Mouse (Mus musculus): ENCODE measurements around the gene Mc1r. TPM values are rescaled to one million over a fixed set of nuclear protein-coding genes. Genes with fewer than 3 reads are reported as not detected.
"Not testable (repeated sequence)": the region's sequence is repeated elsewhere in the genome, so short reads cannot be mapped to it uniquely, and the experiment has no call there.

Gene Mc1r
- polyA plus RNA-seq, 1 experiment from 2014 or later = 0.11 TPM

GRCm38 (mm10) chr8:123433241-123433974, 26.5 kb downstream of the Mc1r start:
- not testable (repeated sequence) for H3K4me1 ChIP-seq (ENCODE audit: control insufficient read depth, insufficient read depth, low read length); H3K36me3 ChIP-seq (ENCODE audit: control insufficient read depth, insufficient read depth, low read length); H3K27me3 ChIP-seq (replicated peaks; ENCODE audit: control insufficient read depth, insufficient read depth, low read length); DNase-seq (ENCODE audit: low spot score); H3K9ac ChIP-seq (ENCODE audit: low read length); ATAC-seq; H3K4me3 ChIP-seq (ENCODE audit: low read depth, low read length); H3K4me2 ChIP-seq (ENCODE audit: low read length); H3K27ac ChIP-seq (ENCODE audit: low read depth, low read length)
- H3K9me3 ChIP-seq (replicated peaks; ENCODE audit: control insufficient read depth, low read length) = peaks cover 19% of the 10 kb centered on the region
- WGBS = 98% methylated on average over 44 of the region's 47 CpGs

- H3K27ac ChIP-seq (ENCODE audit: low read depth, low read length) = no peak overlapping the region
- no peaks in the 10 kb centered on the region for H3K9me3 ChIP-seq (replicated peaks; ENCODE audit: control insufficient read depth, low read length)
- H3K27me3 ChIP-seq (replicated peaks; ENCODE audit: control insufficient read depth, insufficient read depth, low read length) = no peaks in the 10 kb centered on the region
- no peak overlapping the region for H3K9ac ChIP-seq (ENCODE audit: low read length)
- peaks cover 5% of the 10 kb centered on the region for H3K4me1 ChIP-seq (ENCODE audit: control insufficient read depth, insufficient read depth, low read length)
- DNase-seq (ENCODE audit: low spot score) (no peak), ATAC-seq (no peak)
- H3K4me2 ChIP-seq (ENCODE audit: low read length) = no peak overlapping the region
- WGBS = 97% methylated on average over 2 of the region's 2 CpGs
- no peak overlapping the region for H3K4me3 ChIP-seq (ENCODE audit: low read depth, low read length)
- 0 out of 2 replicates have a peak, but pooled peaks cover 3% of the 10 kb centered on the region for H3K36me3 ChIP-seq (ENCODE audit: control insufficient read depth, insufficient read depth, low read length)
These were observed 34.9 kb downstream of the Mc1r start for GRCm38 (mm10) chr8:123441788-123442187.

- ATAC-seq (0 out of 2 replicates have a peak, but pooled peaks have one; percentile 18), DNase-seq (ENCODE audit: low spot score) (no peak)
- 82% methylated on average over 5 of the region's 5 CpGs for WGBS
- H3K4me3 ChIP-seq (ENCODE audit: low read depth, low read length) = peak overlapping the region; percentile 67; the same call in 1 of the 2 replicates
- 0 out of 2 replicates have a peak, but pooled peaks cover 6% of the 10 kb centered on the region for H3K36me3 ChIP-seq (ENCODE audit: control insufficient read depth, insufficient read depth, low read length)
- H3K9ac ChIP-seq (ENCODE audit: low read length) = peak overlapping the region; percentile 84
- no peaks in the 10 kb centered on the region for H3K9me3 ChIP-seq (replicated peaks; ENCODE audit: control insufficient read depth, low read length)
- H3K4me1 ChIP-seq (ENCODE audit: control insufficient read depth, insufficient read depth, low read length) = peaks cover 5% of the 10 kb centered on the region
- no peak overlapping the region for H3K27ac ChIP-seq (ENCODE audit: low read depth, low read length)
- no peaks in the 10 kb centered on the region for H3K27me3 ChIP-seq (replicated peaks; ENCODE audit: control insufficient read depth, insufficient read depth, low read length)
- peak overlapping the region; percentile 56 for H3K4me2 ChIP-seq (ENCODE audit: low read length)
These were observed 35.4 kb downstream of the Mc1r start for GRCm38 (mm10) chr8:123442351-123442750.

- Histone ChIP-seq H3K4me2 (ENCODE audit: low read length) (peak overlapping the region; percentile 56), H3K9me3 (replicated peaks; ENCODE audit: control insufficient read depth, low read length) (no peaks in the 10 kb centered on the region), H3K4me3 (ENCODE audit: low read depth, low read length) (peak overlapping the region; percentile 67), H3K9ac (ENCODE audit: low read length) (peak overlapping the region; percentile 84), H3K36me3 (ENCODE audit: control insufficient read depth, insufficient read depth, low read length) (0 out of 2 replicates have a peak, but pooled peaks cover 6% of the 10 kb centered on the region), H3K4me1 (ENCODE audit: control insufficient read depth, insufficient read depth, low read length) (peaks cover 5% of the 10 kb centered on the region), H3K27me3 (replicated peaks; ENCODE audit: control insufficient read depth, insufficient read depth, low read length) (no peaks in the 10 kb centered on the region), H3K27ac (ENCODE audit: low read depth, low read length) (0 out of 2 replicates have a peak overlapping the region, but pooled peaks have one; percentile 44)
- peak; percentile 94 for ATAC-seq
- under 1% methylated on average over 41 of the region's 41 CpGs for WGBS
- DNase-seq (ENCODE audit: low spot score) = peak; percentile 90
These were observed 36.1 kb downstream of the Mc1r start for GRCm38 (mm10) chr8:123442871-123443575.

GRCm38 (mm10) chr8:123443576-123443921, 36.6 kb downstream of the Mc1r start:
- no peak for ATAC-seq
- Histone ChIP-seq H3K9me3 (replicated peaks; ENCODE audit: control insufficient read depth, low read length) (no peaks in the 10 kb centered on the region), H3K27ac (ENCODE audit: low read depth, low read length) (no peak overlapping the region), H3K4me1 (ENCODE audit: control insufficient read depth, insufficient read depth, low read length) (peaks cover 5% of the 10 kb centered on the region), H3K36me3 (ENCODE audit: control insufficient read depth, insufficient read depth, low read length) (0 out of 2 replicates have a peak, but pooled peaks cover 6% of the 10 kb centered on the region), H3K9ac (ENCODE audit: low read length) (peak overlapping the region; percentile 84), H3K4me3 (ENCODE audit: low read depth, low read length) (peak overlapping the region; percentile 67), H3K27me3 (replicated peaks; ENCODE audit: control insufficient read depth, insufficient read depth, low read length) (no peaks in the 10 kb centered on the region), H3K4me2 (ENCODE audit: low read length) (peak overlapping the region; percentile 56)
- DNase-seq (ENCODE audit: low spot score) = peak; percentile 24
- 17% methylated on average over 4 of the region's 4 CpGs for WGBS

- no peaks in the 10 kb centered on the region for H3K9me3 ChIP-seq (replicated peaks; ENCODE audit: control insufficient read depth, low read length)
- H3K4me3 ChIP-seq (ENCODE audit: low read depth, low read length) = 0 out of 2 replicates have a peak overlapping the region, but pooled peaks have one; percentile 67
- ATAC-seq (no peak), DNase-seq (ENCODE audit: low spot score) (no peak)
- H3K9ac ChIP-seq (ENCODE audit: low read length) = peak overlapping the region; percentile 84
- H3K27me3 ChIP-seq (replicated peaks; ENCODE audit: control insufficient read depth, insufficient read depth, low read length) = no peaks in the 10 kb centered on the region
- H3K36me3 ChIP-seq (ENCODE audit: control insufficient read depth, insufficient read depth, low read length) = 0 out of 2 replicates have a peak, but pooled peaks cover 6% of the 10 kb centered on the region
- WGBS = 86% methylated on average over 6 of the region's 6 CpGs
- no peak overlapping the region for H3K27ac ChIP-seq (ENCODE audit: low read depth, low read length)
- H3K4me2 ChIP-seq (ENCODE audit: low read length) = no peak overlapping the region; the same call in 1 of the 2 replicates
- H3K4me1 ChIP-seq (ENCODE audit: control insufficient read depth, insufficient read depth, low read length) = peaks cover 5% of the 10 kb centered on the region
These were observed 37.2 kb downstream of the Mc1r start for GRCm38 (mm10) chr8:123444131-123444530.

- no peaks in the 10 kb centered on the region for H3K27me3 ChIP-seq (replicated peaks; ENCODE audit: control insufficient read depth, insufficient read depth, low read length)
- H3K4me3 ChIP-seq (ENCODE audit: low read depth, low read length) = no peak overlapping the region
- H3K9me3 ChIP-seq (replicated peaks; ENCODE audit: control insufficient read depth, low read length) = no peaks in the 10 kb centered on the region
- no peak for DNase-seq (ENCODE audit: low spot score)
- ATAC-seq = no peak
- H3K27ac ChIP-seq (ENCODE audit: low read depth, low read length) = no peak overlapping the region
- H3K9ac ChIP-seq (ENCODE audit: low read length) = no peak overlapping the region
- WGBS = 87% methylated on average over 10 of the region's 10 CpGs
- H3K4me2 ChIP-seq (ENCODE audit: low read length) = no peak overlapping the region
- peaks cover 6% of the 10 kb centered on the region; the same call in 1 of the 2 replicates for H3K36me3 ChIP-seq (ENCODE audit: control insufficient read depth, insufficient read depth, low read length)
- H3K4me1 ChIP-seq (ENCODE audit: control insufficient read depth, insufficient read depth, low read length) = peaks cover 5% of the 10 kb centered on the region
These were observed 39.1 kb downstream of the Mc1r start for GRCm38 (mm10) chr8:123445981-123446380.

GRCm38 (mm10) chr8:123446799-123447198, 39.9 kb downstream of the Mc1r start:
- WGBS = 94% methylated on average over 6 of the region's 6 CpGs
- Histone ChIP-seq H3K9ac (ENCODE audit: low read length) (no peak overlapping the region), H3K9me3 (replicated peaks; ENCODE audit: control insufficient read depth, low read length) (no peaks in the 10 kb centered on the region), H3K4me1 (ENCODE audit: control insufficient read depth, insufficient read depth, low read length) (peaks cover 5% of the 10 kb centered on the region), H3K4me2 (ENCODE audit: low read length) (no peak overlapping the region), H3K4me3 (ENCODE audit: low read depth, low read length) (no peak overlapping the region), H3K27me3 (replicated peaks; ENCODE audit: control insufficient read depth, insufficient read depth, low read length) (no peaks in the 10 kb centered on the region), H3K36me3 (ENCODE audit: control insufficient read depth, insufficient read depth, low read length) (peaks cover 6% of the 10 kb centered on the region; the same call in 1 of the 2 replicates), H3K27ac (ENCODE audit: low read depth, low read length) (no peak overlapping the region)
- ATAC-seq = no peak
- DNase-seq (ENCODE audit: low spot score) = no peak

All from forebrain, embryonic 14.5 days (tissue).